Mouse (Mus musculus): ENCODE measurements around the gene Dnajc16. TPM values are rescaled to one million over a fixed set of nuclear protein-coding genes. Genes with fewer than 3 reads are reported as not detected.

The Dnajc16 gene
- polyA plus RNA-seq, 2 experiments = 3.2 to 11.9 TPM

DNA sequence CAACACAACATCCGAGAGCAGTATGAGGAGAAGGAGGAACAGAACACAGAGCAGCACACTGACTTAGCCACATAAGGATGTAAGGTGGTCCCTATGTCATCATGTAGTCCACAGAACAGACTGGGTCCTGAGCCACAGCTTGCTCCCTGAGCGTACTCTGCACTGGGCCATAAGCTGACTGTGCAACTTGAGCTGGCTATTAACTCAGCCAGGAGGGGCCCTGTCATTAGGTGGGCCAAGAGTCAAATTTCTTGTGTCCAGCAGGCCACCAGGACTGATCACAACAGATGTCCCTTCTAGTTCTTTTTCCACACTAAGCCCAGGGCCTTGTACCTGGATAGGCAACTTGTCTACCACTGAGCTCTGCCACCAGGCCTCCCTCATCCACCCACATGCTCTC, 75.7 kb downstream of the Dnajc16 start:
- WGBS = 36% methylated on average over 2 of the region's 2 CpGs
- Histone ChIP-seq H3K9ac (ENCODE audit: low read depth, low read length, severe bottlenecking) (no peak overlapping the region), H3K4me1 (ENCODE audit: control insufficient read depth, insufficient read depth, low read length) (peaks cover 13% of the 10 kb centered on the region), H3K27me3 (ENCODE audit: control insufficient read depth, insufficient read depth, low read length) (no peaks in the 10 kb centered on the region), H3K36me3 (ENCODE audit: control insufficient read depth, insufficient read depth, low read length) (peaks cover 36% of the 10 kb centered on the region), H3K9me3 (ENCODE audit: control insufficient read depth, low read length) (no peaks in the 10 kb centered on the region), H3K4me3 (replicated peaks; ENCODE audit: low read length) (no peak overlapping the region), H3K27ac (replicated peaks; ENCODE audit: low read depth, low read length) (no peak overlapping the region), H3K4me2 (replicated peaks; ENCODE audit: low read depth, low read length, severe bottlenecking) (no peak overlapping the region)
- DNase-seq (ENCODE audit: low spot score) = peak; percentile 15
- no peak for TF ChIP-seq POLR2A (IDR thresholded peaks at IDR 0.05; ENCODE audit: borderline replicate concordance, extremely low read depth, insufficient read depth, insufficient read length)
- ATAC-seq (ENCODE audit: low FRiP score, low read depth) = peak; percentile 51; the same call in 1 of the 2 replicates

DNA sequence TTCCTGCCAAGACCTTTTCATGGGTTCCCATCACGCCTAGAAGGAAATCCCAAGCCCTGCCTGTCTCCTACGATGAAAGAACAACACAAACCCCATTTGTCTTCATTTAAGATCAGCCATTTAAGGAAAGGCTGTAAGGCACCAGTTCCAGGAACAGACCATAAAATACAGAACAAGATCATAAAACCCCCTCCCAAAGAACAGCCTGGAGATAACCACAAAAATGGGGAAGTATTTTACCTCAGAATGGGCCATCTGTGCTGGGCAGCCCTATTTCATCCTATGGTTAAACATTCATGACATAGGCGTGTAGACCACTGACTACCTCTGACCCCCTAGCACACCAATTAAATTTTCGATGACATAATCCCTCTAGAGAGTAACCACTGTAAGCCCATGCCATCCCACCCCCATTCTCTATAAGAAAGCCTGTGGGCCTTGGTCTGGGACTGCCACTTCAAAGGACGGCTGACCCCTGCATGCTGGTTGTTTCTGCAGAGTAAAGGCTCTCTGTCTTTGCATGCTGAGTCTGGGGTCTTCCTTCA, 77.1 kb downstream of the Dnajc16 start:
- TF ChIP-seq POLR2A (IDR thresholded peaks at IDR 0.05; ENCODE audit: borderline replicate concordance, extremely low read depth, insufficient read depth, insufficient read length) = no peak

DNA sequence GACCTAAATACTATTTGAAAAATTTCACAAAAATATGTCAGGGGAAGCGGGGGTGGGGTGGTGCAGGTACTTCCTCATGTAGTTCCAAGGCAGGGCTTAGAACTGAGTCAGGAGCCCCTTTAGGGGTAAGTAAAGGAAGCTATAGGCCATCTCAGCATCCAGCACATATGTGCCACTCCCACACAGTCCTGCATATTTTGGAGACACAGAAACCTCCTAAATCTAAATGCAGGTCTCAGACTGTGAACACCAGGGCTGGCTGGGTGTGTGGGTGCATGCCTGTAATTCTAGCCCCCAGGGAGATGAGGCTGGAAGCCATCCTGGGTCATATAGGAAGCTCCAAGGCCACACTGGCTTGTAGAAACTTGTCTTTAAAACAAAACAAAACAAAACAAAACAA, 79.5 kb downstream of the Dnajc16 start:
- ATAC-seq (ENCODE audit: low FRiP score, low read depth) (no peak), DNase-seq (ENCODE audit: low spot score) (no peak)
- Histone ChIP-seq H3K27ac (replicated peaks; ENCODE audit: low read depth, low read length) (no peak overlapping the region), H3K27me3 (ENCODE audit: control insufficient read depth, insufficient read depth, low read length) (no peaks in the 10 kb centered on the region), H3K4me1 (ENCODE audit: control insufficient read depth, insufficient read depth, low read length) (peaks cover 13% of the 10 kb centered on the region), H3K4me3 (replicated peaks; ENCODE audit: low read length) (no peak overlapping the region), H3K36me3 (ENCODE audit: control insufficient read depth, insufficient read depth, low read length) (peaks cover 67% of the 10 kb centered on the region), H3K9ac (ENCODE audit: low read depth, low read length, severe bottlenecking) (no peak overlapping the region), H3K9me3 (ENCODE audit: control insufficient read depth, low read length) (no peaks in the 10 kb centered on the region), H3K4me2 (replicated peaks; ENCODE audit: low read depth, low read length, severe bottlenecking) (no peak overlapping the region)
- 90% methylated on average over 1 of the region's 1 CpGs for WGBS
- no peak for TF ChIP-seq POLR2A (IDR thresholded peaks at IDR 0.05; ENCODE audit: borderline replicate concordance, extremely low read depth, insufficient read depth, insufficient read length)

More for the DNA sequence above, 77.1 kb downstream of the Dnajc16 start:
- no peak for ATAC-seq (ENCODE audit: low FRiP score, low read depth)
- WGBS = 41% methylated on average over 5 of the region's 5 CpGs
- no peaks in the 10 kb centered on the region for H3K9me3 ChIP-seq (ENCODE audit: control insufficient read depth, low read length)
- H3K27me3 ChIP-seq (ENCODE audit: control insufficient read depth, insufficient read depth, low read length) = no peaks in the 10 kb centered on the region
- no peak overlapping the region for H3K27ac ChIP-seq (replicated peaks; ENCODE audit: low read depth, low read length)
- DNase-seq (ENCODE audit: low spot score) = no peak
- H3K4me3 ChIP-seq (replicated peaks; ENCODE audit: low read length) = no peak overlapping the region
- H3K4me1 ChIP-seq (ENCODE audit: control insufficient read depth, insufficient read depth, low read length) = peaks cover 13% of the 10 kb centered on the region
- H3K4me2 ChIP-seq (replicated peaks; ENCODE audit: low read depth, low read length, severe bottlenecking) = no peak overlapping the region
- peaks cover 49% of the 10 kb centered on the region for H3K36me3 ChIP-seq (ENCODE audit: control insufficient read depth, insufficient read depth, low read length)
- no peak overlapping the region for H3K9ac ChIP-seq (ENCODE audit: low read depth, low read length, severe bottlenecking)

Other genes with a start within 250 kb of the Dnajc16 start
- 52.2 and 59.7 TPM in 2 replicates for gene Fblim1, start 184.8 kb downstream of the Dnajc16 start, polyA plus RNA-seq (2012; rRNA removed)
- 33.7 and 43.2 TPM in 2 replicates for gene Fblim1, start 184.8 kb downstream of the Dnajc16 start, polyA plus RNA-seq (2014; fragmentation: Nextera tagmentation; extraction: Ambion mirVana)
- 0.49 and 0.54 TPM in 2 replicates for gene Tmem82, start 172.3 kb downstream of the Dnajc16 start, polyA plus RNA-seq (2012; rRNA removed)
- gene Tmem82, start 172.3 kb downstream of the Dnajc16 start, polyA plus RNA-seq (2014; fragmentation: Nextera tagmentation; extraction: Ambion mirVana) = 0.21 TPM in 1 of 2 replicates, not detected in the other
- 0.16 and 0.26 TPM in 2 replicates for gene Slc25a34, start 167.1 kb downstream of the Dnajc16 start, polyA plus RNA-seq (2012; rRNA removed)
- not detected in 2 replicates for gene Slc25a34, start 167.1 kb downstream of the Dnajc16 start, polyA plus RNA-seq (2014; fragmentation: Nextera tagmentation; extraction: Ambion mirVana)
- gene Plekhm2, start 126.0 kb downstream of the Dnajc16 start, polyA plus RNA-seq (2012; rRNA removed) = 51.8 and 67.8 TPM in 2 replicates
- 4.9 and 6.4 TPM in 2 replicates for gene Plekhm2, start 126.0 kb downstream of the Dnajc16 start, polyA plus RNA-seq (2014; fragmentation: Nextera tagmentation; extraction: Ambion mirVana)
- gene Rsc1a1, start 105.3 kb downstream of the Dnajc16 start, polyA plus RNA-seq (2012; rRNA removed) = 9.0 and 11.5 TPM in 2 replicates
- 1.5 and 1.7 TPM in 2 replicates for gene Rsc1a1, start 105.3 kb downstream of the Dnajc16 start, polyA plus RNA-seq (2014; fragmentation: Nextera tagmentation; extraction: Ambion mirVana)
- gene Ddi2, start 67.5 kb downstream of the Dnajc16 start, polyA plus RNA-seq (2012; rRNA removed) = 21.9 and 22.1 TPM in 2 replicates
- gene Ddi2, start 67.5 kb downstream of the Dnajc16 start, polyA plus RNA-seq (2014; fragmentation: Nextera tagmentation; extraction: Ambion mirVana) = 18.5 and 20.0 TPM in 2 replicates
- 0.21 TPM in 1 of 2 replicates, not detected in the other for gene Agmat, start 44.3 kb downstream of the Dnajc16 start, polyA plus RNA-seq (2012; rRNA removed)
- gene Agmat, start 44.3 kb downstream of the Dnajc16 start, polyA plus RNA-seq (2014; fragmentation: Nextera tagmentation; extraction: Ambion mirVana) = not detected in 2 replicates
- gene Casp9, start 2.7 kb upstream of the Dnajc16 start, polyA plus RNA-seq (2012; rRNA removed) = 20.4 and 24.8 TPM in 2 replicates
- gene Casp9, start 2.7 kb upstream of the Dnajc16 start, polyA plus RNA-seq (2014; fragmentation: Nextera tagmentation; extraction: Ambion mirVana) = 11.2 and 13.8 TPM in 2 replicates
- gene Cela2a, start 35.2 kb upstream of the Dnajc16 start, polyA plus RNA-seq (2012; rRNA removed) = 0.19 and 0.47 TPM in 2 replicates
- not detected in 2 replicates for gene Cela2a, start 35.2 kb upstream of the Dnajc16 start, polyA plus RNA-seq (2014; fragmentation: Nextera tagmentation; extraction: Ambion mirVana)
- gene Ctrc, start 55.4 kb upstream of the Dnajc16 start, polyA plus RNA-seq (2012; rRNA removed) = 0.08 TPM in 1 of 2 replicates, not detected in the other
- gene Ctrc, start 55.4 kb upstream of the Dnajc16 start, polyA plus RNA-seq (2014; fragmentation: Nextera tagmentation; extraction: Ambion mirVana) = not detected in 2 replicates
- 57.8 and 71.4 TPM in 2 replicates for gene Efhd2, start 84.0 kb upstream of the Dnajc16 start, polyA plus RNA-seq (2012; rRNA removed)
- gene Efhd2, start 84.0 kb upstream of the Dnajc16 start, polyA plus RNA-seq (2014; fragmentation: Nextera tagmentation; extraction: Ambion mirVana) = 45.7 and 49.8 TPM in 2 replicates
- 1.8 and 2.7 TPM in 2 replicates for gene Fhad1, start 224.2 kb upstream of the Dnajc16 start, polyA plus RNA-seq (2012; rRNA removed)
- gene Fhad1, start 224.2 kb upstream of the Dnajc16 start, polyA plus RNA-seq (2014; fragmentation: Nextera tagmentation; extraction: Ambion mirVana) = 2.8 and 3.1 TPM in 2 replicates

Data from limb, embryonic 14.5 days (tissue).